Mouse (Mus musculus) hindbrain, embryonic 15.5 days (tissue): ENCODE measurements around the gene Ppa2. TPM values are rescaled to one million over a fixed set of nuclear protein-coding genes. Genes with fewer than 3 reads are reported as not detected.

Experiments used
- ATAC-seq: fragments of 200-750 bp; cut with Nextera tagmentation; 2 replicates; pipeline ENCODE4 v1.8.0; 2017; ENCODE audit warnings: low read depth, moderate number of reproducible peaks, moderate TSS enrichment; ENCODE audit not compliant: low FRiP score
- H3K27ac ChIP-seq: fragments of 300-500 bp; sonication (generic); replicated peaks from 2 replicates; pipeline ENCODE4 v1.5.1; 2015; ENCODE audit warnings: mild to moderate bottlenecking, inconsistent platforms
- H3K27me3 ChIP-seq: fragments of 300-500 bp; sonication (generic); 2 replicates; pipeline ENCODE4 v1.6.1; 2015; ENCODE audit warnings: control low read depth, inconsistent platforms
- H3K36me3 ChIP-seq: fragments of 300-500 bp; sonication (generic); 2 replicates; pipeline ENCODE4 v1.6.1; 2015; ENCODE audit warnings: control low read depth, inconsistent platforms
- H3K4me1 ChIP-seq: fragments of 300-500 bp; sonication (generic); replicated peaks from 2 replicates; pipeline ENCODE4 v1.6.1; 2015; ENCODE audit warnings: control low read depth, inconsistent platforms
- H3K4me2 ChIP-seq: fragments of 300-500 bp; sonication (generic); 2 replicates; pipeline ENCODE4 v1.6.1; 2015; ENCODE audit warnings: moderate library complexity, mild to moderate bottlenecking, inconsistent platforms
- H3K4me3 ChIP-seq: fragments of 300-500 bp; sonication (generic); 2 replicates; pipeline ENCODE4 v1.5.1; 2015; ENCODE audit warnings: mild to moderate bottlenecking, inconsistent platforms
- H3K9ac ChIP-seq: fragments of 300-500 bp; sonication (generic); 2 replicates; pipeline ENCODE4 v1.6.1; 2015; ENCODE audit warnings: inconsistent platforms
- H3K9me3 ChIP-seq: fragments of 300-500 bp; sonication (generic); 2 replicates; pipeline ENCODE4 v1.6.1; 2016; ENCODE audit warnings: control low read depth, inconsistent platforms
- WGBS: fragments of 180-500 bp; shearing (Covaris S2); methylation state at CpG from one replicate; pipeline ENCODE4 v1.1.7; 2015; 5-methylcytosine and 5-hydroxymethylcytosine counted together
- polyA plus RNA-seq: library from polyadenylated mRNA; unstranded; fragments of >200 nt; fragmentation: Nextera tagmentation; extraction: Ambion mirVana; gene quantifications from 2 replicates; pipeline ENCODE4 v1.2.1, GENCODE M21; 2015

The Ppa2 gene
- polyA plus RNA-seq, 1 experiment from 2014 or later = 80.6 TPM

DNA sequence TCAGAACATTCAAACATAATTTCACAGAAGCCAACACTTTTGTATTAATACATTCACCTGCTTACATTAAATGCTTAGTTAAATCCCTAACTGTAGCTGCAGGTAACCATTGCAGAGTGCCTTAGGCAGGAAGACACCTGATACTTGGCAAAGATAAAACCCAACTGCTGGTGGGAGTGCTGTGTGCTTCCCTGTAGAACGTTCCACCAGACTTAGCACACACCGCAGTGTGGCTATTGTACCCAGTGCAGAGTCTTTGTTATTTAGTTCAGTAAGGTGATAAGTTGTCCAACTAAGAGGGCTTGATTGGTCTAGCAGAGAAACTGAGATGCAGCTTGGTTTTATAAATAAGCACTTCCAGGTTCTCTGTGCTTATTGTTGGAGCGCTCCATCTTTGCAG is 54.2 kb downstream of the Ppa2 start:
- Histone ChIP-seq H3K27me3 (no peaks in the 10 kb centered on the region), H3K27ac (no peak overlapping the region), H3K36me3 (no peaks in the 10 kb centered on the region), H3K4me3 (no peak overlapping the region), H3K9ac (no peak overlapping the region), H3K4me2 (no peak overlapping the region), H3K9me3 (no peaks in the 10 kb centered on the region), H3K4me1 (no peaks in the 10 kb centered on the region)
- 85% methylated on average over 3 of the region's 3 CpGs for WGBS
- no peak for ATAC-seq

DNA sequence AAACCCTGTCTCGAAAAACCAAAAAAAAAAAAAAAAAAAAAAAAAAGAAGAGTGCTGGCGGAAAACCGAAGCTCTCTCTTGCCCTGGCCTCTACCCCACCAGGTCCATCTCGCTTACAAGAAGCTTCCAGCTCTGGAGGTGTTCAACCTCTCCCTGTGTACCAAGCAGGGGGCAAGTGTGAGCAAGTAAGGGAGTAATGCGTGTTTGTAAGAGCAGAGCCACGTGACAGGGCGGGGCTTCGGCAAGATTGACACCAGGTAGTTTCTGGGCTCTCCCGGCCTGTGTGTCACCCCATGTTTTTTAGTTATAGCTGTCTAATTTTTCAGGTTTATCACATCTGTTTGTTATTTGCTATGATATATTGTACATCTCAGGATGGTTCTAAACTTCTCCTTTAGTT is 56.2 kb downstream of the Ppa2 start:
- Histone ChIP-seq H3K9ac (no peak overlapping the region), H3K4me1 (no peaks in the 10 kb centered on the region), H3K27me3 (no peaks in the 10 kb centered on the region), H3K4me3 (no peak overlapping the region), H3K36me3 (no peaks in the 10 kb centered on the region), H3K27ac (no peak overlapping the region), H3K4me2 (no peak overlapping the region), H3K9me3 (no peaks in the 10 kb centered on the region)
- ATAC-seq = no peak
- 90% methylated on average over 9 of the region's 9 CpGs for WGBS

DNA sequence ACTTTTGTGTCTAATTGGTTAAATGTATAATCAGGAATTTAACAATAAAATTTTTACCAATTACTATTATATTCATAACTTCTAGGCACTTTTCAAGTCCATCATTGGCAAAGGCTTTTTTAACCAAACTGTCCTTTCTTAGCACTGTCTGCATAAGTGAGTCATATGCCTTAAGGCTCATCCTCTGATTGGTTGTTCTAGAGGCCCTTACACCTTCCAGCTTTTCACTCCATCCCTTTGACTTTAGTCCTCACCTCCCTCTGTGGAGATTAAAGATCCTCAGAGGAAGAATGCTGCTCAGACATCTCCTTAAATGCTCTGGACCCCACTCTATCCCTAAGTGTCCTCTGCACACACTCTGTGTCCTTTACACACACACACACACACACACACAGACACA is 68.3 kb downstream of the Ppa2 start:
- Histone ChIP-seq H3K9ac (no peak overlapping the region), H3K9me3 (0 out of 2 replicates have a peak, but pooled peaks cover 2% of the 10 kb centered on the region), H3K4me3 (no peak overlapping the region), H3K4me2 (no peak overlapping the region), H3K27me3 (no peaks in the 10 kb centered on the region), H3K27ac (no peak overlapping the region), H3K4me1 (no peaks in the 10 kb centered on the region), H3K36me3 (peaks cover 15% of the 10 kb centered on the region)
- no peak for ATAC-seq

DNA sequence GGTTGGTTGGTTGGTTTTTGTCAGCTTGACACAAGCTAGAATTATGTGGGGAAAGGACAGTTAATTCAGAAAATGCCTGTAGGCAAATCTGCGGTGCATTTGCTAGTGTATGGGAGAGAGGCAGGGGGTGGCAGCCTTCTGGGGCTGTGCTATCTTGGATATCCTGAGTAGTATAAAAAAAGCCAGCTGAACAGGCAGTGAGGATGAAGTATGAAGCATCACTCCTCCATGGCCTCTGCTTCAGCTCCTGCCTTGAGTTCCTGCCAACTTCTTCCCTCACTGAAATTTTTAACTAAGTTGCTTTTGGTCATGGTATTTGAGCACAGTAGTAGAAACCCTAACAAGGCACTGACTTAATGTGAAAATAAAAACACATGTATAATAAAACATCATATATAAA is 70.1 kb downstream of the Ppa2 start:
- WGBS = 92% methylated on average over 1 of the region's 1 CpGs
- H3K9me3 ChIP-seq = 0 out of 2 replicates have a peak, but pooled peaks cover 2% of the 10 kb centered on the region
- H3K4me2 ChIP-seq = no peak overlapping the region
- no peaks in the 10 kb centered on the region for H3K4me1 ChIP-seq
- H3K4me3 ChIP-seq = no peak overlapping the region
- peaks cover 11% of the 10 kb centered on the region for H3K36me3 ChIP-seq
- no peak for ATAC-seq
- no peaks in the 10 kb centered on the region for H3K27me3 ChIP-seq
- no peak overlapping the region for H3K27ac ChIP-seq
- H3K9ac ChIP-seq = no peak overlapping the region

DNA sequence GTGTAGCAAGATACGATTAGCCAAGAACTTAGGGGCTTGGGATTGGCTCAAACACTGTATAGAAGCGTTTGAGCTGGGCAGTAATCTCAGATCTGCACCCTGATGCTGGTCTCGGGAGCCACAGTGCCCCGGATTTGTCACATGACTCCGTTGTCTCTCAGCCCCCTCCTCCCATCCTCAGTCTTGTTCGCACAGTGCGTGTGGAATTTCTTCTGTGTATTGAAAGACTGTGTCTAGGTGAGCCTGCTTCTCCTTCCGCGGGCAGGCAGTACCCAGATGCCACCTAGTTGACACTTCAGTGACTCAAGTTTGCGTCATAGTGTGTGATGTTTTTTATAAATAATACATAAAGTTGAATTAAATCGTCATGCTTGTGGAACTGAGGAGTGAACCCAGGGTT is 71.6 kb downstream of the Ppa2 start:
- no peak overlapping the region for H3K4me2 ChIP-seq
- ATAC-seq = no peak
- H3K9ac ChIP-seq = no peak overlapping the region
- no peaks in the 10 kb centered on the region for H3K27me3 ChIP-seq
- 0 out of 2 replicates have a peak, but pooled peaks cover 2% of the 10 kb centered on the region for H3K9me3 ChIP-seq
- no peaks in the 10 kb centered on the region for H3K4me1 ChIP-seq
- no peak overlapping the region for H3K4me3 ChIP-seq
- 78% methylated on average over 11 of the region's 11 CpGs for WGBS
- peaks cover 11% of the 10 kb centered on the region for H3K36me3 ChIP-seq
- no peak overlapping the region for H3K27ac ChIP-seq

DNA sequence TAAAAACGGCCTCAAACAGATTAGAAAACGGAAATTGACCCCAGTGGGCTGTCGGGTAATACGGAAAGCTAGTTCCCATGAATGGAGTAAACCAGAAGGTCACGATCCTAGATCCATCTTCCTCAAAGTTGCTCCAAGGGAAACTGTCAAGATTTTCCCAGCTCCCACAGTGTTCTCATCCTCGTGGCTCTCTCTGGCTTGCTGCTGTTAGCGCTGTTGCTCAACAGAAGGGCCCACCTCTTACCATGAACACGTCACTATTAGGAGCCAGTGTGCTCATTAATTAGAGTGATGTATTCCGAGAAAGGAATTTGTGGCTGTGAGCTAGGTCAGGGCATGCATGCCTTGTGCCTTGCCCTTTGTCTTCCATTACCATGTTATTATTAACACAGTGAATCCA is 72.2 kb downstream of the Ppa2 start:
- WGBS = 48% methylated on average over 9 of the region's 9 CpGs
- ATAC-seq = peak; percentile 63; the same call in 1 of the 2 replicates
- Histone ChIP-seq H3K9ac (no peak overlapping the region), H3K4me1 (no peaks in the 10 kb centered on the region), H3K9me3 (0 out of 2 replicates have a peak, but pooled peaks cover 2% of the 10 kb centered on the region), H3K4me3 (no peak overlapping the region), H3K36me3 (peaks cover 10% of the 10 kb centered on the region), H3K27ac (no peak overlapping the region), H3K27me3 (no peaks in the 10 kb centered on the region), H3K4me2 (no peak overlapping the region)

DNA sequence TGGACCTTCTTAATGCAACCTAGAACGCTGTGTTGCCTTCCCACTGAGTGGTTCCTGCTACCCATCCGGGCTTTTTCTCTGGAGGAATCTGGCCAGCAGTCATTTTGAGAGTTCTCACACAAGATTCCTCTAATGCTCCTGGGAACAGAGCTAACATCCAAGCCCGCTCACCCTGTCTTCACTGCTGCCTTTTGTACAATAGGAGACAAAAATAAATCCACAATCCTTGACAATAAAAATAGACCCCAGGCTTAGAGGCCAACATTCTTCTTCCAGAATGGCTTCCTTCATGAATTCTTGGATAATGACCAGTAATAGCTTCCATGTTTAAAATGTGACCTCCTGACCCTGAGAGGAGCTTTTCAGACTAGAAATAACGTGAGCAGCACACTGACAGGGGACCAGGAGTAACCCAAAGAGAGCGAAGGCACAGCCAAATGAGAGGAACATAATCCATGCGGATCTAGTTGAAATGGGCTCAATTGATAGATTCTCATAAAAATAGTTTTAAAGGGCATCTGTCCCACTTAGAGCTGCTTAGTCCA is 74.3 kb downstream of the Ppa2 start:
- H3K36me3 ChIP-seq = no peaks in the 10 kb centered on the region
- H3K27ac ChIP-seq = no peak overlapping the region
- no peak overlapping the region for H3K4me3 ChIP-seq
- no peaks in the 10 kb centered on the region for H3K27me3 ChIP-seq
- H3K9me3 ChIP-seq = no peaks in the 10 kb centered on the region
- no peak for ATAC-seq
- 72% methylated on average over 6 of the region's 6 CpGs for WGBS
- H3K9ac ChIP-seq = no peak overlapping the region
- no peak overlapping the region for H3K4me2 ChIP-seq
- no peaks in the 10 kb centered on the region for H3K4me1 ChIP-seq

DNA sequence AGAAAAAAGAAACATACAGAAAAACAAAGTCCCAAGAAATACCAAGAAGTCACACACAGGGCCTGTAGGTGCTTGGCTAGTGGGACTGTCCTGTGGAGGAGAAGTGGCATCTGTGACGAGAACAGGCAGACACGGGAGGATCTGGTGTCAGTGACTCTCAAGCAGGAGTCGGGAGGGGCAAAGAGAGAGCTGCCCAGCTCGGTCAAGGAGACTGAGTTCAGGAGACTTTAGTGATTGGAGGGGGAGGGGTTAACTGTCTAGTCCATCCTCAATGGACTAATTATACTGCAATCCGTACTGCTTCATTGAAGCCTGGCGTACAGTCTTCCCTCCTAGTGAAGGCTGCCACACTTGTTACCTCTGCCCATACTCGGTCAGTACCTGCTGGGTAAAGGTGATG is 77.4 kb downstream of the Ppa2 start:
- no peak for ATAC-seq
- Histone ChIP-seq H3K27me3 (no peaks in the 10 kb centered on the region), H3K4me2 (no peak overlapping the region), H3K9ac (no peak overlapping the region), H3K27ac (no peak overlapping the region), H3K4me1 (no peaks in the 10 kb centered on the region), H3K9me3 (no peaks in the 10 kb centered on the region), H3K4me3 (no peak overlapping the region), H3K36me3 (no peaks in the 10 kb centered on the region)
- 66% methylated on average over 7 of the region's 7 CpGs for WGBS

DNA sequence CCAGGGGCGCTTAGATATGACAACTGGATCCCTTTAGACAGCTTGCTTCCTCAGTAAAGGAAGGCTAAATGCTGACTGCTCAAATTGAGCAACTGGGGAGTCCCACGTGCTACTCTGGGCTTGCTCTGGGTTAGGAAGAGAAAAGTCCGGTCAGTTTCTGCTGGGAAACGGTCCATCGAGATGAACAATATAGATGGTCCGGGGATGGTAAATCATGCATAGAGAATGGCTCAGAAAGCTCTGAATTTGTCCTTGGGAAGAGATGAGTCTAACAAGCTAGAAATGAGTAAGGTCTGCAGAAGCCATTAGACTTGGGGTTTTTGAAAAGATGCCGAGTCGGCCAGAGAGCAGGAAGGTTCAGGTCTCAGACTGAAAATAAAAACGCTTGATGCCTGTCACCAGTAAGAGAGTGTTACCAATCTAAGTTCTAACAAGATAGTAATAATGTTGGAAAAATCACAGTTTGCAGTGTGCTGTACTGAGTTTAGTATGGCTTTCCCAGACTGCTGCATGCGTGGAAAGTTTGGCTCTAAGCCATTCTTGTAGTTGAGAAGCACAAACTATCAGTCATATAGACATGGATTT is 80.0 kb downstream of the Ppa2 start:
- 94% methylated on average over 10 of the region's 10 CpGs for WGBS
- no peaks in the 10 kb centered on the region for H3K9me3 ChIP-seq
- no peak overlapping the region for H3K27ac ChIP-seq
- H3K27me3 ChIP-seq = no peaks in the 10 kb centered on the region
- no peak for ATAC-seq
- H3K4me3 ChIP-seq = no peak overlapping the region
- no peak overlapping the region for H3K9ac ChIP-seq
- no peaks in the 10 kb centered on the region for H3K4me1 ChIP-seq
- H3K4me2 ChIP-seq = no peak overlapping the region
- H3K36me3 ChIP-seq = no peaks in the 10 kb centered on the region

DNA sequence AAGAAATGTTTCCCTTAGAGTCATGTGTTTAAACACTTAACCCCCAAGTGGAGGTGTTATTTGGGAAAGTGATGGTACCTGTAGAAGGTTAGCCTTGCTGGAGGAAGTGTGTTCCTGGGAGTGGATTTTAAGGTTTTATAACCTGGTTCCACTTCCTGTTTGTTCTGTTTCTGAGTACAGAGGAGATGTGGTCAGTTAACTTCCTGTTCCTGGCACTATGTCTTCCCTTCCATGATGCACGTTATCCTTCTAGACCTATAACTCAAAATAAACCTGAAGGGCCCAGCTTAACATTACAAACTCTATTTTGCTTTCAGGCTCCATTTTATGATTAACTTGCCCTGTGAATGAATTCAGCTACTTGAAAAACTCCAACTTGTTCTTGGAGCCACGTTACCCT is 84.6 kb downstream of the Ppa2 start:
- no peak overlapping the region for H3K9ac ChIP-seq
- ATAC-seq = no peak
- H3K27me3 ChIP-seq = no peaks in the 10 kb centered on the region
- no peaks in the 10 kb centered on the region for H3K4me1 ChIP-seq
- H3K4me2 ChIP-seq = no peak overlapping the region
- H3K36me3 ChIP-seq = no peaks in the 10 kb centered on the region
- H3K9me3 ChIP-seq = no peaks in the 10 kb centered on the region
- WGBS = 74% methylated on average over 2 of the region's 2 CpGs
- H3K27ac ChIP-seq = no peak overlapping the region
- no peak overlapping the region for H3K4me3 ChIP-seq

DNA sequence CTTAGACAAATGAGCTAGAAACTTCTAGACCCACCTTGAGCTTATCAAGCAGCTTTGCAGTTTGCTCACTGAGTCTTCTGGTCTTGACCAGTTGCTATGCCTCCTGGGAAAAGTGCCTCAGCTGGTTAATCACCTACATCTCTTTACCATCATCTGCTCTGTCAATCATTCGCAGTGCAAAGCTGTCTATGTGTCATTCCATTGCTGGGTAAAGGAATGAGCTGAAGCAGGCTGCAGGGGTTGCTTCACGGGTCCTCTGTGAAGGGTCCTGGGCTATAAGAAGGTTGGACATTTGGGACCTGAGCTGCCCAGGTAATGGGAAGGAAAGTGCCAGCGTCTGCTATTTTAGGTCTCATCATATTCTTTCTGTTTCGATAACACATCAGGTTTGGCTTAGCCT is 93.9 kb downstream of the Ppa2 start:
- Histone ChIP-seq H3K9ac (no peak overlapping the region), H3K27ac (no peak overlapping the region), H3K4me3 (no peak overlapping the region), H3K9me3 (no peaks in the 10 kb centered on the region), H3K4me2 (no peak overlapping the region), H3K36me3 (no peaks in the 10 kb centered on the region), H3K4me1 (no peaks in the 10 kb centered on the region), H3K27me3 (no peaks in the 10 kb centered on the region)
- ATAC-seq = no peak
- 83% methylated on average over 4 of the region's 4 CpGs for WGBS

DNA sequence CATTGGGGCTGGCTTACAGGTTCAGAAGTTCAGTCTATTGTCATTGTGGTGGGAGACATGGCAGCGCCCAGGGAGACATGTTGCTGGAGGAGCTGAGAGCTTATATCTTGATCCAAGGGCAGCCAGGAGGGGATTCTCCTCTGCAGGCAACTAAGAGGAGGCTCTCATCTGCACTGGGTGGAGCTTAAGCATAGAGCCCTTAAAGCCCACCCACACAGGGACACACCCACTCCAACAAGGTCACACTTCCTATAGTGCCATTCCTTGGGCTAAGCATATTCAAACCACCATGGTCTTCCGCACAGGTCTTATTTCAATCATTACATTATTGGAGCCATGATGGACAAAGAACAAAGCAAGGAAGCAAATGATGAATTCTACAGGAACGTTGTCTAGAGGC is 95.7 kb downstream of the Ppa2 start:
- no peaks in the 10 kb centered on the region for H3K27me3 ChIP-seq
- 87% methylated on average over 3 of the region's 3 CpGs for WGBS
- H3K9ac ChIP-seq = no peak overlapping the region
- H3K4me3 ChIP-seq = no peak overlapping the region
- H3K4me1 ChIP-seq = no peaks in the 10 kb centered on the region
- no peak overlapping the region for H3K4me2 ChIP-seq
- H3K36me3 ChIP-seq = no peaks in the 10 kb centered on the region
- H3K9me3 ChIP-seq = no peaks in the 10 kb centered on the region
- ATAC-seq = no peak
- no peak overlapping the region for H3K27ac ChIP-seq

DNA sequence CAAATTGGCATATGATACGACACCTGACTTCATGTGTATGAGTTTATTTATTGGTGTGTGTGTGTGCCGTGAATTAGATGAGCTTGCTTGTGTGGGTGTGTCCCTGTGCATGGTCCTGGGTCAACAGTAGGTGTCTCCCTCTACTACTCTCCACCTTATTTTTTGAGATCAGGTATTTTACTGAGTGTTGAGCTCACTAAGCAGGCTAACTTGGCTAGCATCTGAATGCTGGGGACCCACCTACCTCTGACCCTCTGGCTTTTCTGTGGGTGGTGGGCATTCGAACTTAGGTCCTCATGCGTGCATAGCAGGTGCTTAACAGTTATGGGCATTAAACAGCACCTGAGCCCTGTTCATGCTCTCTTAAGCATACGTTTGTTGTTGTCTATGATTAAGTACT is 96.3 kb downstream of the Ppa2 start:
- Histone ChIP-seq H3K27ac (no peak overlapping the region), H3K9me3 (no peaks in the 10 kb centered on the region), H3K4me3 (no peak overlapping the region), H3K4me1 (no peaks in the 10 kb centered on the region), H3K36me3 (no peaks in the 10 kb centered on the region), H3K9ac (no peak overlapping the region), H3K4me2 (no peak overlapping the region), H3K27me3 (no peaks in the 10 kb centered on the region)
- WGBS = 89% methylated on average over 5 of the region's 5 CpGs
- ATAC-seq = no peak
